Mouse (Mus musculus) ES-Bruce4 (cell line): ENCODE results near the gene Sept9.

ENCODE experiments used
- CTCF ChIP-seq: IDR thresholded peaks from one replicate; pipeline ENCODE4 v1.8.1; 2011; ENCODE audit warnings: low read depth, low read length
- POLR2A ChIP-seq: IDR thresholded peaks from one replicate; pipeline ENCODE4 v1.8.1; 2011; ENCODE audit warnings: low read length; ENCODE audit not compliant: insufficient read depth

DNA sequence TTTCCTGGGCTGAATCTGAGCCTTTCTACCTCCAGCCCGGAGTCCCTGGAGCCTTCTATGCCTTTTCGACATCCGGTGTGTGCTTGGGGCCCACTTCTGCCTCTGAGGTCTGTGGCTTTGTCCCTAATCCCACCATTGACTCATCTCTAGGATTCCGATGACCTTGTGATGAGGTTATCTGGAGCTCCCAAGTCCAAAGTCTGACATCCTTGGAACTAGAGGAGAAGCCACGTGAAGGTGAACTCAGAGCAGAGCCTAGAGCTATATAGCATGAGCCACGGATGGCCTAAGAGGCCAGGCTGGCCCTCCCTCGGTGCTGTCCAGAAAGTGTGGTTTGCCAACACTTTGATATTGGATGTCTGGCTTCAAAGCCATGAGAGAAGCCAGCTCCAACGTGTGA lies 23.4 kb downstream of the Sept9 start:
- no peak for TF ChIP-seq CTCF
- no peak for TF ChIP-seq POLR2A
